Mouse (Mus musculus): ENCODE data around the gene Pik3r1.

Gene Pik3r1

DNA sequence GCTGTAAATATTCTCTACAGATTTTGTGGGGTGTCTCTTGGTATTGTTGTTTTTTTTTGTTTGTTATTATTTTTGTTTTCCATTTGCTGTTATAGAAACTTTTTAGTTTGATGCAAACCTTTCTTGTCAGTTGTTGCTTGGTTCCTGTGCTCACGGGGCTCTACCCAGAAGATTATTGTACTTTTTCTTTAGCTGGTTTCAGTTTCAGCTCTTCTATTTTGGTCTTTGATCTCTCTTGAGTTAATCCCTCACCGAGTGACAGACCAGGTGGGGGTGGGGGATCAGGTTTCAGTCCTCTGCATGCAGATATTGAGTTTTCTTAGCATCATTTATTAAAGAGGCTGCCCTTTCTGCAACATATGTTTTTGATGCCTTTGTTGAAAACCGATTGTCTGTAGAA lies 99.2 kb downstream of the Pik3r1 start:
- DNase-seq, result no peak

DNA sequence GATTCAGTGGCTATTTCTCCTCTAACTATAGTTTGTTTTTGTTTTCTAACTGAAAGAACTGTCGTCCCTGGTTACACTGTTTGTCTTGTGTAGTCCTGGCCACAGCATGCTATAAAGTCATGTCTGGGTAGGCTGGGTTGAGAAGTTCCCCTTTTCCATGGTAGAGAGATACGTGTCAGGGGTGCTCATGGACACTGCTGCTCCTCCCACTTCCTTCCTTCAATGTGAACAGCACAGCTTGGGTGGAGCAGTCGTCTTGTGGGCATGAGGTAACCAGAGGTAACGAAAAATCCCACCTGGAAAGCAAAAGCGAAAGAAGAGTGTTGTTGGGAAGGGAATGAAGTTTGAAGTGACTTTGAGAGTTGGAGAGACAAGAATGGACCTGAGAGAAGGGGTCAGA lies 104.0 kb downstream of the Pik3r1 start:
- DNase-seq, result no peak

GRCm38 (mm10) chr13:101662900-101663299 lies 105.1 kb downstream of the Pik3r1 start:
- DNase-seq, result no peak

- no peak for DNase-seq
These were observed 106.5 kb downstream of the Pik3r1 start for GRCm38 (mm10) chr13:101661567-101661966.

- DNase-seq, result no peak
These were observed 107.8 kb downstream of the Pik3r1 start for GRCm38 (mm10) chr13:101660187-101660586.

GRCm38 (mm10) chr13:101652131-101652530 lies 115.9 kb downstream of the Pik3r1 start:
- no peak for DNase-seq

GRCm38 (mm10) chr13:101641632-101642031 lies 126.4 kb downstream of the Pik3r1 start:
- DNase-seq, result no peak

GRCm38 (mm10) chr13:101635837-101636236 lies 132.2 kb downstream of the Pik3r1 start:
- DNase-seq, result no peak

- no peak for DNase-seq
These were observed 133.6 kb downstream of the Pik3r1 start for GRCm38 (mm10) chr13:101634420-101634819.

- DNase-seq, result no peak
These were observed 134.4 kb downstream of the Pik3r1 start for GRCm38 (mm10) chr13:101633620-101634019.

- DNase-seq, result peak; percentile 11
These were observed 135.2 kb downstream of the Pik3r1 start for GRCm38 (mm10) chr13:101632771-101633170.

- peak; percentile 53 for DNase-seq
These were observed 136.5 kb downstream of the Pik3r1 start for GRCm38 (mm10) chr13:101631561-101631960.

Data from layer of hippocampus, adult 9-11 months (tissue).